Mouse (Mus musculus) ES-Bruce4 (cell line): Measurements from ENCODE around the gene Pla1a. TPM values are rescaled to one million over a fixed set of nuclear protein-coding genes. Genes with fewer than 3 reads are reported as not detected.

ENCODE experiments used
- H3K27ac ChIP-seq: 2 replicates; pipeline ENCODE4 v1.5.1; 2012; ENCODE audit warnings: low read length, inconsistent platforms; ENCODE audit not compliant: insufficient read depth
- H3K27me3 ChIP-seq: 2 replicates; pipeline ENCODE4 v1.6.1; 2012; ENCODE audit warnings: mild to moderate bottlenecking, low read length, inconsistent platforms; ENCODE audit not compliant: control insufficient read depth, poor library complexity, insufficient read depth, severe bottlenecking
- H3K36me3 ChIP-seq: 2 replicates; pipeline ENCODE4 v1.6.1; 2012; ENCODE audit warnings: inconsistent platforms, mild to moderate bottlenecking, low read length, moderate library complexity; ENCODE audit not compliant: control insufficient read depth, poor library complexity, insufficient read depth, severe bottlenecking
- H3K4me1 ChIP-seq: one replicate; pipeline ENCODE4 v1.8.1; 2011; ENCODE audit warnings: low read length; ENCODE audit not compliant: control insufficient read depth, insufficient read depth
- H3K4me3 ChIP-seq: 2 replicates; pipeline ENCODE4 v1.5.1; 2011; ENCODE audit warnings: low read depth, mild to moderate bottlenecking, low read length
- H3K9ac ChIP-seq: 2 replicates; pipeline ENCODE4 v1.6.1; 2012; ENCODE audit warnings: low read depth, mild to moderate bottlenecking, inconsistent platforms; ENCODE audit not compliant: poor library complexity, severe bottlenecking
- H3K9me3 ChIP-seq: replicated peaks from 2 replicates; pipeline ENCODE4 v1.6.1; 2012; ENCODE audit warnings: mild to moderate bottlenecking, low read length, inconsistent platforms; ENCODE audit not compliant: control insufficient read depth, poor library complexity, insufficient read depth, severe bottlenecking
- CTCF ChIP-seq: IDR thresholded peaks from one replicate; pipeline ENCODE4 v1.8.1; 2011; ENCODE audit warnings: low read depth, low read length
- EP300 ChIP-seq: IDR thresholded peaks from 2 replicates; pipeline ENCODE4 v1.6.1; 2011; ENCODE audit warnings: low read depth, low read length; ENCODE audit not compliant: insufficient read depth
- POLR2A ChIP-seq: IDR thresholded peaks from one replicate; pipeline ENCODE4 v1.8.1; 2011; ENCODE audit warnings: low read length; ENCODE audit not compliant: insufficient read depth
- polyA plus RNA-seq: library from polyadenylated mRNA; stranded (reverse); fragments of >200 nt; gene quantifications from 2 replicates; pipeline ENCODE4 v1.2.4, GENCODE M21; 2011; ENCODE audit warnings: low read depth; ENCODE audit not compliant: missing spikeins, insufficient read depth, insufficient read length

The Pla1a gene
- polyA plus RNA-seq, 1 experiment = 1.9 TPM

DNA sequence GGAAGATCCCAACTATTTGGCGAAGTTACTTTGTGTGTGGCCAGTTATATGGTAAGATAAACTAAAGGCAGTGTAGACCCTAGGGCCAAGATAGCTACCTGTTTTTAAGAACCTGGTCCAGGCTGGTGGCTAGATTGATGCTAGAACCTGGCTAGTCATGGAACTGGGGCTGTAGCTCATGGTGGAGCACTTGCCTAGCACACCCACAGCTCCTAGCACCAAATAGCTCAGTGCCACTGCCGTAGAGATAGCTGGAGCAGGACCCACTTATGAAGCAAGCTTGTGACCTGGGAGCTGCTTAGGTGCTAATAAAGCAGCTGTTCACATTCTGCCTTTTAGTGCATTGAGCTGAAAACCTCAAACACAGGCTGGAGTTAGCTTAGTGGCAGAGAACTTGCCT is 79.3 kb downstream of the Pla1a start:
- no peaks in the 10 kb centered on the region for H3K4me1 ChIP-seq
- H3K27me3 ChIP-seq = no peaks in the 10 kb centered on the region
- H3K27ac ChIP-seq = no peak overlapping the region
- H3K36me3 ChIP-seq = peaks cover 30% of the 10 kb centered on the region
- H3K9me3 ChIP-seq = no peaks in the 10 kb centered on the region
- TF ChIP-seq EP300 (no peak), POLR2A (no peak), CTCF (no peak)
- H3K9ac ChIP-seq = no peak overlapping the region
- no peak overlapping the region for H3K4me3 ChIP-seq

- H3K4me1 ChIP-seq = no peaks in the 10 kb centered on the region
- H3K27me3 ChIP-seq = no peaks in the 10 kb centered on the region
- no peaks in the 10 kb centered on the region for H3K9me3 ChIP-seq
- H3K9ac ChIP-seq = no peak overlapping the region
- H3K36me3 ChIP-seq = peaks cover 32% of the 10 kb centered on the region
- H3K27ac ChIP-seq = no peak overlapping the region
- no peak for TF ChIP-seq CTCF
- TF ChIP-seq EP300 = no peak
- TF ChIP-seq POLR2A = no peak
- no peak overlapping the region for H3K4me3 ChIP-seq
Observed at GRCm38 (mm10) chr16:38352851-38353250, 80.1 kb downstream of the Pla1a start.

- H3K9me3 ChIP-seq = no peaks in the 10 kb centered on the region
- no peaks in the 10 kb centered on the region for H3K4me1 ChIP-seq
- no peak overlapping the region for H3K9ac ChIP-seq
- H3K27me3 ChIP-seq = no peaks in the 10 kb centered on the region
- no peak overlapping the region for H3K4me3 ChIP-seq
- H3K27ac ChIP-seq = no peak overlapping the region
- no peak for TF ChIP-seq EP300
- no peak for TF ChIP-seq POLR2A
- TF ChIP-seq CTCF = no peak
- peaks cover 32% of the 10 kb centered on the region for H3K36me3 ChIP-seq
Observed at GRCm38 (mm10) chr16:38352031-38352430, 80.9 kb downstream of the Pla1a start.

- Histone ChIP-seq H3K9ac (no peak overlapping the region), H3K4me3 (no peak overlapping the region), H3K9me3 (no peaks in the 10 kb centered on the region), H3K27ac (no peak overlapping the region), H3K4me1 (no peaks in the 10 kb centered on the region), H3K36me3 (peaks cover 30% of the 10 kb centered on the region), H3K27me3 (no peaks in the 10 kb centered on the region)
- TF ChIP-seq POLR2A = no peak
- TF ChIP-seq CTCF = no peak
- no peak for TF ChIP-seq EP300
Observed at GRCm38 (mm10) chr16:38350939-38351338, 82.0 kb downstream of the Pla1a start.

DNA sequence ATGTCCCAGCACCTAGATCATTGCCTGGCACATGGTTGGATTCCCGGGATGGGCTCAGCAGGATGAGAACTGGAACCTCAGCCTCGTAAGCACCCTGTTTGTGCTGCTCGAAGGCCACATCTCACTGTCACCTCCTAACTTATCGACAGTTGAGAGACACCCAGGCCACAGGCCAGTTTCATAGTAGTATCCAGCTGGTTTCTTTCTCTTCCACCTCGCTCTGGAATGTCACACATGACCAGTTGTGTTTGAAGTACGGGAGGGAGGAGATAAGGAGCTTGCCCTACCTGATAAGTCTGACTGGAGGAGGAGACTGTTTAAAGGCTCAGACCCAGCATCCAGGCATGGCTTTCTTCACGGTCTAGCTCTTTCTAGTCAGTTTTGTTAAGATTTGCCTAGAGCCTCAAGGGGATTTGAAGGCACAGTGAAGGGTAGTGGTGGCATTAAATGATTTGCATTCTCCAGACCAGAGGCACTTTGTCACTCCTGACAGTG is 82.5 kb downstream of the Pla1a start:
- H3K27ac ChIP-seq = no peak overlapping the region
- H3K4me3 ChIP-seq = no peak overlapping the region
- H3K4me1 ChIP-seq = no peaks in the 10 kb centered on the region
- H3K27me3 ChIP-seq = no peaks in the 10 kb centered on the region
- no peak overlapping the region for H3K9ac ChIP-seq
- TF ChIP-seq CTCF = no peak
- TF ChIP-seq EP300 = no peak
- no peak for TF ChIP-seq POLR2A
- peaks cover 30% of the 10 kb centered on the region for H3K36me3 ChIP-seq
- no peaks in the 10 kb centered on the region for H3K9me3 ChIP-seq

- Histone ChIP-seq H3K4me3 (no peak overlapping the region), H3K9ac (no peak overlapping the region), H3K36me3 (peaks cover 30% of the 10 kb centered on the region), H3K4me1 (no peaks in the 10 kb centered on the region), H3K27me3 (no peaks in the 10 kb centered on the region), H3K27ac (no peak overlapping the region), H3K9me3 (no peaks in the 10 kb centered on the region)
- TF ChIP-seq EP300 (no peak), CTCF (no peak), POLR2A (no peak)
Observed at GRCm38 (mm10) chr16:38349881-38350280, 83.1 kb downstream of the Pla1a start.
